Mouse (Mus musculus): Measurements from ENCODE around the gene Pms2.

DNA sequence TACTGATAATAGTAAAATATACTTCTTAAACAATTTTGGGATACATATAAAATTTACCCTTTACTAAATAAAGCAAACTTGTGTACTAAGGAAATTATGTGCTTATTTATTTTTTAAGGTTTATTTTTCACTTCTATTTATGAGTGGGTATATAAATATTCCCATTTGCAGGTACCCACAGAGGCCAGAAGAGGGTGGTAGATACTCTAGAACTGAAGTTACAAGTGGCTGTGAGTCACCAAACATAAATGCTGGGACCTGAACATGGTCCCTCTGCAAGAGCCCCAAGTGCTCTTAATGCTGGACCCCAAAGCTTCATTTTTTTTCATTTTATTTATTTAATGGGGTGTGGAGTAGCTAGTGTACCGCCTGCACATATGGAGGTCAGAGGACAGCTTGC is 24.1 kb downstream of the Pms2 start:
- TF ChIP-seq MEF2A (IDR thresholded peaks at IDR 0.05; ENCODE audit: extremely low read depth, insufficient replicate concordance, low read depth, low read length, poor library complexity, severe bottlenecking) (no peak), CTCF (IDR thresholded peaks at IDR 0.05 in 2 of 3, conservative IDR thresholded peaks at IDR 0.05 in 1 of 3; ENCODE audit: control insufficient read depth in 1 of 3, insufficient read depth in 1 of 3, low read depth in 2 of 3, low read length in 3 of 3, poor library complexity in 1 of 3, severe bottlenecking in 1 of 3) (peak; percentile 10 to 64 (median 16); a peak in 4 of 6 replicates), POLR2A (IDR thresholded peaks at IDR 0.05; ENCODE audit: control insufficient read depth in 1 of 2, insufficient read depth in 1 of 2, low read depth in 1 of 2, low read length in 2 of 2, poor library complexity in 1 of 2) (no peak), MAFK (IDR thresholded peaks at IDR 0.05; ENCODE audit: borderline replicate concordance, low read depth, low read length) (no peak), SIN3A (IDR thresholded peaks at IDR 0.05; ENCODE audit: low read length) (no peak), ZC3H11A (IDR thresholded peaks at IDR 0.05; ENCODE audit: low read depth, low read length) (peak; percentile 52), KAT2A (conservative IDR thresholded peaks at IDR 0.05; ENCODE audit: low read depth, low read length) (no peak), EP300 (IDR thresholded peaks at IDR 0.05; ENCODE audit: low read depth in 1 of 2, low read length in 2 of 2) (no peak), MAZ (IDR thresholded peaks at IDR 0.05; ENCODE audit: low read depth, low read length) (no peak), UBTF (IDR thresholded peaks at IDR 0.05; ENCODE audit: borderline replicate concordance, insufficient read depth, low read depth, low read length) (no peak), USF2 (IDR thresholded peaks at IDR 0.05; ENCODE audit: borderline replicate concordance in 1 of 2, insufficient read depth in 1 of 2, low read depth in 1 of 2, low read length in 2 of 2) (no peak), RCOR1 (IDR thresholded peaks at IDR 0.05; ENCODE audit: low read depth, low read length) (no peak)
